Mouse (Mus musculus) embryonic fibroblast, embryonic 13.5 days (primary cell): ENCODE results near the gene Pgap3. TPM values are rescaled to one million over a fixed set of nuclear protein-coding genes. Genes with fewer than 3 reads are reported as not detected.
"Not testable (repeated sequence)": the region's sequence is repeated elsewhere in the genome, so short reads cannot be mapped to it uniquely, and the experiment has no call there.

Experiments
- H3K27ac ChIP-seq: 2 replicates; pipeline ENCODE4 v1.5.1; 2012; ENCODE audit warnings: low read length, control low read depth, inconsistent platforms; ENCODE audit not compliant: insufficient read depth
- H3K4me1 ChIP-seq: 2 replicates; pipeline ENCODE4 v1.6.1; 2011; ENCODE audit warnings: low read length; ENCODE audit not compliant: control insufficient read depth, insufficient read depth
- H3K4me3 ChIP-seq: 2 replicates; pipeline ENCODE4 v1.5.1; 2011; ENCODE audit warnings: mild to moderate bottlenecking, control low read depth, low read length; ENCODE audit not compliant: insufficient read depth
- CTCF ChIP-seq: IDR thresholded peaks from 2 replicates; pipeline ENCODE4 v1.5.1; 2011; ENCODE audit warnings: mild to moderate bottlenecking, control low read depth, low read length, moderate library complexity, borderline replicate concordance; ENCODE audit not compliant: insufficient read depth
- POLR2A ChIP-seq: IDR thresholded peaks from 2 replicates; pipeline ENCODE4 v1.6.1; 2011; ENCODE audit warnings: low read depth, mild to moderate bottlenecking, control low read depth, low read length, moderate library complexity
- polyA plus RNA-seq: library from polyadenylated mRNA; stranded (reverse); fragments of >200 nt; gene quantifications from 2 replicates; pipeline ENCODE4 v1.2.4, GENCODE M21; 2011; ENCODE audit warnings: low read depth; ENCODE audit not compliant: missing spikeins, insufficient read length

The Pgap3 gene
- polyA plus RNA-seq, 1 experiment, result 4.1 TPM

DNA sequence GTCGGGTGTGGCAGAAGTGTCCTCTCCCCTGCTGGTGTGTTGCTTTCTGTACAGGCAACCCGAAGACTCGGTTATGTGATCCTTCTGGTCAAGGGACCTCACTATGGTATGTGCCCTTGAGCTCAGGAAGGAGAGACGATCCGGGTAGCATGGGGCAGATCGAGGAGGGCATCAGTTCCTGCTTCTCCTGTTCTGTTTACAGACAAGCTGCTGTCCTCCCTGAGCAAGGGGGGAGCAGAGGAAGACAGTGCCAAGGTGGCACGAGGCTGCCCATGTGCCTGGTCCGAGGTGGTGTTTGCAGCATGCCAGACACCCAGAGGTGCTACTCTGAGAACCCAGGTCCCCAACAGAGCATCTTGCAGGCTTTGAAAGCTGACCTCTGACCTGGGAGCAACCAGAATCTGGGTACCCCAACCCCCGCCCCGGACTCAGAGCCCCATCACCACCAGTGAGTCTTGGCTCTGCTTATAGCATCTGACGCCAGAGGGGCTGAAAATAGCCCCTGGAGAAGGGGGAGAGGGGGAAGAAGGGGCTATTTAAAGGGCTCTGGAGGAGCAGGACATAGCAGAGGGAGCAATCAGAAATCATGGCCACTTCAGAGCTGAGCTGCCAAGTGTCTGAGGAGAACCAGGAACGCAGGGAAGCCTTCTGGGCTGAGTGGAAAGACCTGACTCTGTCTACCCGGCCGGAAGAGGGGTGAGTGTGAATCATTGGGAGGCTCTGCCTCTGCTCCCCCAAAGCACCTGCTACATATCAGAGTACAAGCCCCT, 16.8 kb downstream of the Pgap3 start, which contains the start of gene Tcap:
Gene Tcap (plus strand): TSS at position 551 of the 770 bp plus-strand sequence.
- TF ChIP-seq POLR2A, result no peak
- no peak for TF ChIP-seq CTCF
- H3K27ac ChIP-seq, result no peak within 1 kb of the TSS

GRCm38 (mm10) chr11:98382405-98382804, 17.9 kb downstream of the Pgap3 start:
- not testable (repeated sequence) for H3K4me1 ChIP-seq, H3K4me3 ChIP-seq

More for the DNA sequence above, 16.8 kb downstream of the Pgap3 start, which contains the start of gene Tcap:
- no peaks in the 10 kb centered on the region for H3K4me1 ChIP-seq
- H3K4me3 ChIP-seq, result no peak within 1 kb of the TSS

DNA sequence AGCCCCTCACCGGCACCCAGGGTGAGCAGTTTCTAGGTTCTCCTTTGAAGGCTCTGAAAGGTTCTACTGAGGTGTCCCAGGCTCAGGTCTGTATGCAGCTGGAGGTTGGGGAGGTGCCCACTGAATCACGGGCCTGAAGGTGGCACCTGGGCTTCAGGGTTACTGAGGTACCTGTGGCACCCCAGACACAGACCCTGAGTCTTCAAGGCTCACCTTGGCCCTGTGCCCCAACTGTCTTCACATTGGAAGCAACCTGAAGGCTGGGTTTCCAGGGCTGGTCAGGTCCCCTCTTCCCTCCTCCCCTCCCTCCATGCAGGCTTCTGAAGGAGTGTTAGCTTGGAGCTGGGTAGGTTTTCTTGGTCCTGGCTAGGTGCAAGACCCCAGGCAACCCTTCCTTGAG, 18.6 kb downstream of the Pgap3 start:
- Histone ChIP-seq H3K4me3 (no peak overlapping the region), H3K4me1 (no peaks in the 10 kb centered on the region), H3K27ac (no peak overlapping the region)
- TF ChIP-seq CTCF (no peak), POLR2A (no peak)

More at GRCm38 (mm10) chr11:98382405-98382804, 17.9 kb downstream of the Pgap3 start:
- not testable (repeated sequence) for H3K27ac ChIP-seq

DNA sequence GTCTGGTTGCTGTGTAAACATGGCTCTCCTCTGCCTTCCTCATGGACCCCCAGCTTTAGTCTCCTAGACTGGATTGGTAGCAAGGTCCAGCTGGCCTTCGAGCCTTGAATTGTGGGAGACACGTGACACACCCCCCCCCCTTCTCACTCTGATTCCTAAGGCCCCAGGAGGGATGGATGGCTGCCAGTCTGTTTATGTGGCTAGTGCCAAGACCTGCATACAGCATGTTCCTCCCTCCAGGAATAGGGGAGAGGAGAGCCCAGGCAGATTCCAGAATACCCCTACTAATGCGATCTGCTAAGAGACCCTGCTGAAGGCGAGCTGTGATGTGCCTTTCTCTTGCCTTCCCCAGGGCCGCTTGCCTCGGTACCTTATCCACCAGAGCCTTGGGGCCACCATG, 20.2 kb downstream of the Pgap3 start:
- Histone ChIP-seq H3K27ac (no peak overlapping the region), H3K4me3 (no peak overlapping the region), H3K4me1 (no peaks in the 10 kb centered on the region)
- TF ChIP-seq POLR2A (no peak), CTCF (no peak)

GRCm38 (mm10) chr11:98379379-98379778, 20.9 kb downstream of the Pgap3 start:
- no peaks in the 10 kb centered on the region for H3K4me1 ChIP-seq
- H3K4me3 ChIP-seq, result no peak overlapping the region
- no peak overlapping the region for H3K27ac ChIP-seq
- no peak for TF ChIP-seq CTCF
- no peak for TF ChIP-seq POLR2A

DNA sequence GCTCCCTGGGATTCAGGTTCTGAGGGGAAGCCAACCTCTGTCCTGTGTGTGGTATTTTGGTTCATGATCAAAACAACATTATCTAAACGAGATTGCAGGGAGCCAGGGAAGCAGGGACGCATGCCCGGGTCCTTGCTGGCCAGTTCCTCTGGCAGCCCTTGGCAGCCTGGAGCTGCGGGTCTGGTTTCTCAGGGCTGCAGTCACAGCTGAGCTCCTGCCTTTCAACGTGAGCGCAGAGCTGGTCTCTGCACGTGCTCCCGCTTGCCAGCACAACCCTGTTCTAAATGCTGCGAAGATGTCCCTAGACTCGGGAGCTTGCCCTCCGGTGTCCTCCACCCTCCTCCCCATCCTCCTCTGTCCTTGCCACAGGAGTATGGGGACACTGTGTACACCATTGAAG, 22.5 kb downstream of the Pgap3 start:
- Histone ChIP-seq H3K4me3 (no peak overlapping the region), H3K4me1 (no peaks in the 10 kb centered on the region), H3K27ac (no peak overlapping the region)
- TF ChIP-seq CTCF (no peak), POLR2A (no peak)

- H3K27ac ChIP-seq, result no peak overlapping the region
- no peak for TF ChIP-seq POLR2A
- no peak for TF ChIP-seq CTCF
- no peak overlapping the region for H3K4me3 ChIP-seq
- H3K4me1 ChIP-seq, result no peaks in the 10 kb centered on the region
Measured at GRCm38 (mm10) chr11:98376756-98377155, 23.5 kb downstream of the Pgap3 start.

DNA sequence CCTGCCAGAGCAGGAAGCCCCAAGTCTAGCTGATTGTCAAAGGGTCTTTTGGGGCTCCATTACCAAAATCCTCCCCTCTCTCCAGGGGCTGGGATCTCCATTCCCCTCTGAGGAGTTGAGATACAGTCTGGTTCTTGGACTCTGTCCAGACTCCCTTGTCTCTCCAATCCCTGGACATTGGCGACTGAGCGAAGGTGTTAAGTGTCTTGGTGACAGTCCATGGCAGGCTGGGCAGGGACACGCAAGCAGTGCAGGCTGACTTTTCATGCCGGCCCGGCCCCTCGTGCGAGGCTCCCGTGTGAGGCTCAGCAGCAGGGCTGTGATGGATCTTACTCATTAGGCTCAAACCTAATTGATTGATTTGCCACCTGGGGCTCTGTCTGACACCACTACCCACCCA, 26.0 kb downstream of the Pgap3 start:
- no peak overlapping the region for H3K27ac ChIP-seq
- TF ChIP-seq POLR2A (no peak), CTCF (no peak)
- H3K4me1 ChIP-seq, result no peaks in the 10 kb centered on the region
- H3K4me3 ChIP-seq, result no peak overlapping the region

GRCm38 (mm10) chr11:98373244-98373643, 27.0 kb downstream of the Pgap3 start:
- no peak overlapping the region for H3K4me3 ChIP-seq
- TF ChIP-seq CTCF (no peak), POLR2A (no peak)
- no peak overlapping the region for H3K27ac ChIP-seq
- H3K4me1 ChIP-seq, result no peaks in the 10 kb centered on the region

DNA sequence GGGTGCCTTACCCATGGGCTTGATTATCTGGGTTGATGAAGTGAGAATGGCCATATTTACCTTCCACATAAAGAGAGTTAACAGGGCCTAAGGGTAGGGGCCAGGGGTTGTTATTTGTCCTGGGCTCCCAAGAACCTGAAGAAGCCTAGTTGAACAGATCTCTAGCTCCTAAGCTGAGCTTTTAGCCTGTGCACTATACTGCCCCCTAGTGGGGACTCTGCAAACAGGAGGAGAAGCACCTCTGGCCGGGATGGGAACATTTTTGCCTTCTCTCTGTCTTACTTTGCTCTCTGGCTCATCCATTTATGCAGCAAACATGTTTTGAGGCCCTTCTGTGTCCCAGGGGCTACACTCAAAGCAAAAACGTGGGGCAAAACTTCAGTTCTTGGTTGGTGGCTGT, 27.9 kb downstream of the Pgap3 start:
- no peak for TF ChIP-seq POLR2A
- TF ChIP-seq CTCF, result peak; percentile 44; the same call in 1 of the 2 replicates

More for the DNA sequence above, 27.9 kb downstream of the Pgap3 start:
- H3K4me3 ChIP-seq, result no peak overlapping the region
- no peak overlapping the region for H3K27ac ChIP-seq
- no peaks in the 10 kb centered on the region for H3K4me1 ChIP-seq
